Mouse (Mus musculus) telencephalon, adult 2 months (tissue): ENCODE measurements around the gene Wbp11.
A peak's percentile ranks its signal among the peaks of the same experiment; 100 is the strongest.

Experiments
- DNase-seq: peaks from one replicate; pipeline ENCODE4 v3.0.0-alpha.2; 2011; ENCODE audit warnings: low read depth, low spot score

Wbp11 gene

DNA sequence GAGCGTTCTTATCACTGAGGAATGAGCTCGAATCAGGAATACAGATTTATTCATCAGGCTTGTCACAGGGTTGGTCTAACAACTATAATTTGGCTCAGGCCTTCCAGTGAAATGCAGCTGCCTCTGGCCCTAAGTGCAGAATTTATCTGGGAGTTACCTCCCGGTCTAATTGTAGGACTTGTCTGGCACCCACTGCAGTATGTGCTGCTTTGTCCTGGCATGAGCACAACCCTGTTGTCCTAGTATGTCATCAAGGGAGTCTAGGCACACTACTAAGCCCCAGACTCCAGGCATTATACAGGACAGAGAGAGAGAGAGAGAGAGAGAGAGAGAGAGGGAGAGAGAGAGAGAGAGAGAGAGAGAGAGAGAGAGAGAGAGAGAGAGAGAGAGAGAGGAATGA is 9.3 kb upstream of the Wbp11 start:
- no peak for DNase-seq

GRCm38 (mm10) chr6:136835352-136835751 is 7.3 kb upstream of the Wbp11 start, which contains the start of gene Smco3:
Gene Smco3, minus strand, starts transcription at chr6:136835452.
- no peak for DNase-seq

- DNase-seq: no peak
Measured at GRCm38 (mm10) chr6:136831712-136832111, 3.7 kb upstream of the Wbp11 start.

DNA sequence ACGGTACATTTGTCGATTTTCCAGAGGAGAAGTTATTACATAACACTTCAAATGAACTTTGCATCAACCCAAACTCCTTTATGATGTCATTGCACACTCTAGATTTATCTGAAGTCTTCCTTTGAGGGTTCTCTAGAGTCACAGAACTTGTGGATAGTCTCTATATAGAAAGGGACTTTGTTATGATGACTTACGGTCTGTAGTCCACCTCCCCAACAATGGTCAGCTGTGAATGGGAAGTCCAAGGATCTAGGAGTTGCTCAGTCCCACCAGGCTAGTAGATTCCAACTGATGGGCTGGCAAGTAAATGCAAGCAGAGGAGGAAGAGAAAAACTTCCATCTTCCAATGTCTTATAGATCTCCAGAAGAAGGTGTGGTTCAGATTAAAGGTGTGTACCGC is 648 bp upstream of the Wbp11 start:
- no peak for DNase-seq

DNA sequence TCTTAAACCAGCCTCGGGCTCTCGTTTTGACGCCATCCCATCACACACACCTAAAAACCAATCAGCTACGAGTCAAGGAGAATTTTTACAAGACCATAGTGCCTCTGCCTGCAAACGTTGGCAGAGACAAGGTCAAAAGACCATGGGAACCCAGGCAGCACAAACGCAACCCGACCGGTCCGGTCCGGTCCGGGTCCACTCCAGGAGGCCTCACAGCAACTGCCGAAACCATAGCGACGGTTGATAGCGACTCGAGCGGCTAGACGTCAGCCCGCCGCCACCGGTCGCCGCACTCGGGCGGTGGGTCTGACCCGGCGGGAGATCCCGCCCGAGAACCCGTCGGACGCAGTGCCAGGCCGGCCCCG is 535 bp downstream of the Wbp11 start, which contains the start of gene BC049715:
Gene BC049715 (plus strand): TSS at position 111 of the 365 bp plus-strand sequence.
- no peak for DNase-seq

GRCm38 (mm10) chr6:136827116-136827515 is 917 bp downstream of the Wbp11 start:
- DNase-seq: no peak

DNA sequence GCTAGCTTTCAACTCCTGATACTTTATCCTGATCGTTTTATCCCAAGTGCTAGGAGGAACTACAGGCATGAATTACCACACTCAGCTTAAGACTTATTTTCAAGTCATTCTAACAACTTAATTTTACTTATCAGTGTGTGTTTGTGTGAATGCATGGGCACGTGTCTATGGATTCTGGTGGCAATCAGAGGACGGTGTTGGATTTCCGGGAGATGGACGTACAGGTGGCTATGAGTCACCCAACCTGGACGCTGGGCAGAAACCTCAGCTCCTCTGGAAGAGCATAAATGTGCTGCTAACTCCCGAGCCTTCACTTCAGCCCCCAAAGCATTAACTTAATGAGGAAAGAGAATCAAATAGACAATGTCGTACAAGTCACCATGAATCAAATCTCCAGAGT is 3.0 kb downstream of the Wbp11 start:
- DNase-seq: no peak

- DNase-seq: no peak
Measured at GRCm38 (mm10) chr6:136821086-136821485, 6.9 kb downstream of the Wbp11 start.

DNA sequence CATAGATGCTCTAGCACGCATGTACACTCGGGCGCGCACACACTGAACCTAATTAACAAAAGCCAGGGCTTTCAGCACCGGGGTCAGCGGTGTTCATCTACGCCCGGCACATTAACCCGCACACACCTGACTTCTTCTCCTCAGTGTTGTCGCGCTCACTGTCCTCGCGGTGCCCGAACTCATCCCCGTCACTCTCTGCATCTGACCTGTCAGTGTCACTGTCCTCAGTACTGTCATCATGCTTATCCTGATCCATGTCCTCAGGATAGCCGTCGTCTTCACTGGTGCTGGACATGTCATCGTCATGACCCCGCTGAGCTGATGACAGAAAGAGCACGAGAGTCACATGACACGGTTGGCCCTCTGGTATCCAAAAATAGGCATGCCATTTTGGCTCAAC is 7.7 kb downstream of the Wbp11 start:
- no peak for DNase-seq

DNA sequence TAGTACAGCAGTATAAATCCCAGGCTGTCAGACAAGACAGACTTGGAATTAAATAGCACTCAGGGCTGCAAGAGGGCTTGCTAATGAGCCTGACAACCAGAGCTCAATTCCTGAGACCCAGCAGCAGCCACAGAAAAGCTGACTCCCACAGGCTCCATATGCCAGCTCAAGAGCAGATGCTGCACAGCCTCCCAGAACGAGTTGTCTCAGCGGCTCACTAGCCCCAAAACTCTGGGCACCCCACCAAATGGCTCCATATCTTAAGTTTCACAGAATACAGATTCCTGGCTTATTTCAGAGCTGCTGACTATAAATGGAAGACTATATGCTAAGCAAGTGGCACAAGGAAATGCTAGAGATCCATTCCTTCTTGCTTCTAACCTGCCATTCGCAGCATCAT is 10.5 kb downstream of the Wbp11 start:
- DNase-seq: peak; percentile 97

DNA sequence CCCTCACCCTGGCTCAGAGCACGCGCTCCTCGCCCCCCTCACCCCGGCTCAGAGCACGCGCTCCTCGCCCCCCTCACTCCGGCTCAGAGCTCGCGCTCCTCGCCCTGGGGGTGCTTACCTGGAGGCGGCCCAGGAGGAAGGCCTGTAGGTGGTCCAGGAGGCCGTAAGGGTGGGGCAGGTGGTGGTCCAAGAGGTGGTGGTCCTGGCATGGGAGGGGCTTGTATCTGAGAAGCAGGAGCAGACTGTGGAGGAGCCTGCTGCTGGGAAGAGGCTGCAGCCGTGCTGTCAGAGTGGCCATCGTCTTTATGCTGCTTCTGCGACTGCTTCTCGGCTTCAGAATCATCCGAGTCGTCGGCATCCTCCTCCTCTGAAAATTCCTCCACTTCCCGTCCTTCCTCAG is 11.2 kb downstream of the Wbp11 start:
- DNase-seq: no peak

- no peak for DNase-seq
Measured at GRCm38 (mm10) chr6:136815381-136815780, 12.7 kb downstream of the Wbp11 start.

GRCm38 (mm10) chr6:136813117-136813516 is 14.9 kb downstream of the Wbp11 start:
- DNase-seq: peak; percentile 68

DNA sequence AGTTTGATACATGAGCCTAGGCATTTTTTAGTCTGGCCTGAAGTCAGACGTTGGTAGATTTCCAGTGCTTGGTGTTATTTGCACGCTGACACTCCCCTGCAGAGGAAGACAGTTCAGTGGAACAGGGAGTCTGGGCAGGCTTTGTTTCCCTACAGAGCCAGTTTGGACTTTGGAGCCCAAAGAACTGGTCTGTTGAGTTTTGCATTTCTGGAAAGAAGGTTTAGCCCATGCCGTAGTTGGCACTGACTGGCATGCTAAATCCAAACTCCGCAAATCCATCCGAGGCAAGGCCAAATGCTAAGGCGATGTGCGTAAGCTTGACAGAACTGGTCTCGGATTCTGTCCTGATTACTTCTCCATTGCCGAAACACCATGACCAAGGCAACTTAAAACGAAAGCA is 16.8 kb downstream of the Wbp11 start:
- no peak for DNase-seq

GRCm38 (mm10) chr6:136809673-136810072 is 18.4 kb downstream of the Wbp11 start:
- DNase-seq: no peak

GRCm38 (mm10) chr6:136809077-136809476 is 19.0 kb downstream of the Wbp11 start:
- no peak for DNase-seq

DNA sequence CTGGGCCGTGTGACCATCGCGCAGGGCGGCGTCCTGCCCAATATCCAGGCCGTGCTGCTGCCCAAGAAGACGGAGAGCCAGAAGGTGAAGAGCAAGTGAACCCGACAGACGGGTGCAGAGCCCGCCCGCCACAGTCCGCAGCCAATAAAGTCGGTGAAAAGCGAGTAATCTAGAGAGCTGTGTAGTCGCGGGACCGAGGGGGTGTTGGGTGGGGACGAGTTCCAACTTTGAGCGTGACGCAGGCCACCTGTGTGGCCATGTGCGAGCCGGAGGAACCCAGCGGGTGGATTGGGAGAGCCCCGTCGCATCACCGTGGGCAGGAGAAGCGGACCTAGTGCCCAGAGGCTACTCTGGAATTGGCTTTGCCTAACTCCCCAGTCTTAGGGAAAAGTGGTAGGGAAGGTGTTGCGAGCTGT is 19.4 kb downstream of the Wbp11 start:
- no peak for DNase-seq

DNA sequence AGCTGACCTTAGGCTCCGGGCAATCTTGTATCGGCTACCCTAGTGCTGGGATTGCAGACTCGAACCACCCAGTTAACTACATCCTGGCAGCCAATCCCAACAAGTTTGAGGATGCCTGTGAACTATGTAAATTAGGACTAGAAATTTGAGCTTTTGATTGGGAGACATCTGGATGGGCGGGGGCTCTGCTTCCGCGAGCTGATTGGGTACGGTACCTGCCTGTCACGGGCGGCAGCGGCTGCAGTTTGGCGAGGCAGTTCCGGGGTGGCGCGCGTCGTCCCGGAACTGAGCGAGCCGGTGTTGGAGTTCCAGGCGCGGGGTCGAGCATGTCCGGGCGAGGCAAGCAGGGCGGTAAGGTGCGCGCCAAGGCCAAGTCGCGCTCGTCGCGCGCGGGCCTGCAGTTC is 20.0 kb downstream of the Wbp11 start, which contains the start of gene H2afj:
Gene H2afj (plus strand): TSS at position 231 of the 404 bp plus-strand sequence.
- peak; percentile 95 for DNase-seq

DNA sequence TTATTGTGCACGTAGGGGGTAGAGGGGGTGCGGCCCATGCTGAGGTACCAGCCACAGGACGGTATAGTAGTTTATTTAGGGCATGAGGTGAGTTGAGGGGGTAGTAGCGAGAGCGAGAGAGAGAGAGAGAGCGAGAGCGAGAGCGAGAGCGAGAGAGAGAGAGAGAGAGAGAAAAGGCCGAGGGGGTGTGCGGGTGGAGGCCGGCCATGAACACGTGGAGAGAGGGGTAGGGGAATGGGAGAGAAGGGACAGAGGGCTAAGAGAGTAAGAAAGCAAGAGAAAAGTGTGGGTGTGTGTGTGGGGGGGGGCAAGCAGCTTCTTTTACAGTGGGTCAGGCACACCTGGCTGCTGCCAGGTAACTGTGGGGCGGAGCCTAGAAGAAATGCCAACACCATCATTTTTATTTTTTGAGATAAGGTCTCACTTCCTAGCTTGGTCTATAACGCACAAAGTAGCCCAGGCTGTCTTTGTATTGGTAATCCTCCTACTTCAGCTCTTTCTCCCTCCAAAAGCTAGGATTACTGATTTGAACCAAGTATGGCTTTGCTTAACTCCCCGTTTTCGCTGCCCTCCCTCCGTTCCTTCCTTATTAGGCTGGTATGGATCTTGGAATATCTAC is 20.5 kb downstream of the Wbp11 start:
- DNase-seq: no peak

- DNase-seq: no peak
Measured at GRCm38 (mm10) chr6:136806819-136807218, 21.2 kb downstream of the Wbp11 start.

DNA sequence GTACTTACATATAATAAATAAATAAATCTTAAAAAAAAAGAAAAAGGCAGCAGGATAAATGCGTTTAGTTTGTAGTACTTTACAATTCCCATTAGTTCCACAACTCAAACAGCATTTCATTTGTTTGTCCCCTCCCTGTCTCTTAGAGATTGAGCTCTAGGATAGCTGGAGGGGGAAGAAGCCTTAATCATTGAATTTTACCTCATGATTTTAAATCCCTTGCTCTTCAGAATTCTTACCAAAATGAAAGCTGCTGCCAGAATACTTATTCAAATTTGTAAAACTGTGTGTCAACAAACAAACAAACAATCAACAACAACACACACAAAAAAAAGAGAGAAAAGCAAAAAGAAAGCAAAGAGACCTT is 22.6 kb downstream of the Wbp11 start:
- no peak for DNase-seq

DNA sequence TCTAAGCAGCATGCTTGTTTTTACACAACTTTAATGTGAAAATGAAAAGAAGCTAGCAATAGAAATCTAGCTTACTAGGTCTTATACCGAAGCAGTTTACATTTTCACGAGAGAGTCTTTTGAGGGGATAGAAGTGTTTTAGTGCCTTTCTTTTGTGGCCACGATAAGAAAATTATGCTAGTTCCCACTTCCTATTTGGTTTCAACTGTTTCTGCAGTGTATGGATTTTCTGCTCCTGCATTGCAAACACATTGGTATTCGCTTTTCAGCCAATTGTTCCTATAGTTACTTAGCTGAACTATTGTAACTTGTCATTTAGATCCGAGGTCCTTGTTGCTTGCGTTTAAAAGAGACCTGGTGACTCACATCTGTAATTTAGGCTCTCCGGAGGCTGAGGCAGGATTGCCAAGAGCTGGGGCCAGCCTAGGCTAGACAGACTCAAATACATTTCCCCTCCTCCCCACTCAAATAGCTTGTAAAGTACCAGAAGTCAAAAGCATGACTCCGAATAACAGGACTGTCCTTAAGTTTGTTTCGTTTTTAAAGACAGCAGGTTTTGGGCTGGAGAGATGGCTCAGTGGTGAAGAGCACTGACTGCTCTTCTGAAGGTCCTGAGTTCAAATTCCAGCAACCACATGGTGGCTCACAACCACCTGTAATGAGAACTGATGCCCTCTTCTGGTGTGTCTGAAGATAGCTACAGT is 23.2 kb downstream of the Wbp11 start:
- no peak for DNase-seq
